Mouse (Mus musculus) erythroid progenitor cell, adult 5-6 weeks (primary cell): Measurements from ENCODE around the gene Serpina3b. TPM values are rescaled to one million over a fixed set of nuclear protein-coding genes. Genes with fewer than 3 reads are reported as not detected.

Experiments
- ATAC-seq: replicated peaks from 2 replicates; pipeline ENCODE4 v1.8.0; 2016; ENCODE audit warnings: moderate number of reproducible peaks, mild to moderate bottlenecking, moderate TSS enrichment, inconsistent platforms; ENCODE audit not compliant: poor library complexity, low FRiP score, severe bottlenecking
- total RNA-seq, 2 experiments: library from RNA; stranded (forward) in 1 of 2; stranded (reverse) in 1 of 2; fragments of 150-400 nt in 1 of 2; fragments of 186-747, 209-891 nt in 1 of 2; gene quantifications; 2 replicates each; pipeline versions ENCODE4 v1.2.3 to v1.2.4; 2015 to 2017; ENCODE audit warnings: low replicate concordance in 2 of 2

The Serpina3b gene
- total RNA-seq, 2 experiments from 2014 or later: not detected

GRCm38 (mm10) chr12:104153656-104154055 is 25.9 kb downstream of the Serpina3b start, which contains the start of gene Serpina3c:
TSS of gene Serpina3c (minus strand) at chr12:104153870.
- no peak for ATAC-seq

- ATAC-seq: no peak
Observed at GRCm38 (mm10) chr12:104174747-104175146, 47.0 kb downstream of the Serpina3b start.

GRCm38 (mm10) chr12:104175636-104176035 is 47.8 kb downstream of the Serpina3b start:
- ATAC-seq: no peak

GRCm38 (mm10) chr12:104178577-104178976 is 50.8 kb downstream of the Serpina3b start:
- ATAC-seq: no peak

- ATAC-seq: no peak
Observed at GRCm38 (mm10) chr12:104178987-104179386, 51.2 kb downstream of the Serpina3b start.

- no peak for ATAC-seq
Observed at GRCm38 (mm10) chr12:104185046-104185445, 57.2 kb downstream of the Serpina3b start.

- no peak for ATAC-seq
Observed at GRCm38 (mm10) chr12:104186041-104186581, 58.3 kb downstream of the Serpina3b start.

Other genes with a start within 250 kb of the Serpina3b start
- gene Serpina1c, start 223.1 kb upstream of the Serpina3b start, total RNA-seq (2015; ENCODE audit: low replicate concordance): not detected in 2 replicates
- not detected in 2 replicates for gene Serpina1c, start 223.1 kb upstream of the Serpina3b start, total RNA-seq (2017; ENCODE audit: low replicate concordance)
- not detected in 2 replicates for gene Serpina1e, start 169.0 kb upstream of the Serpina3b start, total RNA-seq (2015; ENCODE audit: low replicate concordance)
- gene Serpina1e, start 169.0 kb upstream of the Serpina3b start, total RNA-seq (2017; ENCODE audit: low replicate concordance): not detected in 2 replicates
- gene Serpina11, start 138.0 kb upstream of the Serpina3b start, total RNA-seq (2015; ENCODE audit: low replicate concordance): not detected in 2 replicates
- gene Serpina11, start 138.0 kb upstream of the Serpina3b start, total RNA-seq (2017; ENCODE audit: low replicate concordance): not detected in 2 replicates
- not detected in 2 replicates for gene Serpina9, start 114.2 kb upstream of the Serpina3b start, total RNA-seq (2015; ENCODE audit: low replicate concordance)
- not detected in 2 replicates for gene Serpina9, start 114.2 kb upstream of the Serpina3b start, total RNA-seq (2017; ENCODE audit: low replicate concordance)
- not detected in 2 replicates for gene Serpina12, start 83.6 kb upstream of the Serpina3b start, total RNA-seq (2015; ENCODE audit: low replicate concordance)
- gene Serpina12, start 83.6 kb upstream of the Serpina3b start, total RNA-seq (2017; ENCODE audit: low replicate concordance): not detected in 2 replicates
- not detected in 2 replicates for gene Serpina5, start 26.9 kb upstream of the Serpina3b start, total RNA-seq (2015; ENCODE audit: low replicate concordance)
- gene Serpina5, start 26.9 kb upstream of the Serpina3b start, total RNA-seq (2017; ENCODE audit: low replicate concordance): not detected in 2 replicates
- not detected in 2 replicates for gene Serpina3a, start 15.3 kb upstream of the Serpina3b start, total RNA-seq (2015; ENCODE audit: low replicate concordance)
- gene Serpina3a, start 15.3 kb upstream of the Serpina3b start, total RNA-seq (2017; ENCODE audit: low replicate concordance): not detected in 2 replicates
- not detected in 2 replicates for gene Serpina3c, start 25.9 kb downstream of the Serpina3b start, total RNA-seq (2015; ENCODE audit: low replicate concordance)
- not detected in 2 replicates for gene Serpina3c, start 25.9 kb downstream of the Serpina3b start, total RNA-seq (2017; ENCODE audit: low replicate concordance)
- gene Serpina3f, start 86.5 kb downstream of the Serpina3b start, total RNA-seq (2015; ENCODE audit: low replicate concordance): 10.8 TPM in 1 of 2 replicates, not detected in the other
- gene Serpina3f, start 86.5 kb downstream of the Serpina3b start, total RNA-seq (2017; ENCODE audit: low replicate concordance): 1.2 and 1.3 TPM in 2 replicates
- gene Serpina3g, start 108.2 kb downstream of the Serpina3b start, total RNA-seq (2015; ENCODE audit: low replicate concordance): 4.7 TPM in 1 of 2 replicates, not detected in the other
- 2.6 and 3.3 TPM in 2 replicates for gene Serpina3g, start 108.2 kb downstream of the Serpina3b start, total RNA-seq (2017; ENCODE audit: low replicate concordance)
- not detected in 2 replicates for gene Serpina3i, start 135.1 kb downstream of the Serpina3b start, total RNA-seq (2015; ENCODE audit: low replicate concordance)
- gene Serpina3i, start 135.1 kb downstream of the Serpina3b start, total RNA-seq (2017; ENCODE audit: low replicate concordance): not detected in 2 replicates
- gene Serpina3j, start 186.6 kb downstream of the Serpina3b start, total RNA-seq (2015; ENCODE audit: low replicate concordance): not detected in 2 replicates
- not detected in 2 replicates for gene Serpina3j, start 186.6 kb downstream of the Serpina3b start, total RNA-seq (2017; ENCODE audit: low replicate concordance)
- gene Serpina3k, start 210.5 kb downstream of the Serpina3b start, total RNA-seq (2015; ENCODE audit: low replicate concordance): not detected in 2 replicates
- gene Serpina3k, start 210.5 kb downstream of the Serpina3b start, total RNA-seq (2017; ENCODE audit: low replicate concordance): not detected in 2 replicates
- not detected in 2 replicates for gene Serpina3m, start 210.5 kb downstream of the Serpina3b start, total RNA-seq (2015; ENCODE audit: low replicate concordance)
- gene Serpina3m, start 210.5 kb downstream of the Serpina3b start, total RNA-seq (2017; ENCODE audit: low replicate concordance): not detected in 2 replicates